Mouse (Mus musculus) regulatory T cell (primary cell): ENCODE data around the gene Cdc45.

Experiments used
- in situ Hi-C: fragments of 300-600 bp; cut with MboI, MseI; formaldehyde crosslinking; loops from one replicate; pipeline ENCODE4 v1.15.1; 2025; ENCODE audit warnings: high pct_unique_total_duplicates

Cdc45 gene

DNA sequence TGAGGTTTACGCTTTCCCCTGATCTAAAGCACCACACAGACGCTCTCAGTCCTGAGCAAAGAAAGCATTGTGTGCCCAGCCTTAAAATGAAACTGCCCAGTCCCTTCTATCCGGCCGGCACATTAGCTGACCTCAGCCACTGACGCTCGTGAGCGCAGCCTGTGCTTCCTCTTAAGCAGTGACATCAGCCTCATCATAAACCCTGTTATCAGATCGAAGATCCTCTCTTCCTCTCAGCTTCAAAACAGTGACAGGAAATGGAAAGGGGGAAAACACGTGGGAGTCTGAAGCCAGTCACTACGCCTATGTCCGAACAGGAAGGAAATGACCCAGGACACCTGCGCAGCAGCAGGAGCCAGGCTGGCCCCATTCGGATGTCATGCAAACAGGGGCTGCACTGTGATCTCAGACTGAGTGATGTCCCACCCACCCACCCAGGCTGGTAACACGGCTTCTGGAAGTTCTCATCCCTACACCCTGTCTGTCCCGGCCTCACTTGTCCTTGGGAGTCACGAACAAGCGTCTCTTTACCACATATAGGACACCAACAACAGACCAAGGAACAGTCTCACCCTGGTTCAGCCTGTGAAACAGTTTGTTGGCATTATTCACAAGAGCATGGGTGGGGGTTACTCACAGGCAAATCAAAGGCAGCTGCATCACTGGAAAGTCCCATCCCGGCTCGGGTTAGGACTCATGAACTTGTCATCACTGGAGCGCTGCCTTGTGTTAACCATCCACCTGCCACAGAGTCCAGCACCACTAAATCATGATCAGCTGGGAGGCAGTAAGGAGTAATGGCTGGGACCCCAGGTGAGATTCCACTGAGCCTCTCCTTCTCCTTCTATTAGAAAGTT is 78.5 kb downstream of the Cdc45 start:
- in situ Hi-C loops: no loop called here

- in situ Hi-C loops: no loop called here
Measured at GRCm38 (mm10) chr16:18730640-18731039, 81.1 kb downstream of the Cdc45 start.
